ENCODE assay signal across 18 mouse cellular contexts in the genomic region with DNA sequence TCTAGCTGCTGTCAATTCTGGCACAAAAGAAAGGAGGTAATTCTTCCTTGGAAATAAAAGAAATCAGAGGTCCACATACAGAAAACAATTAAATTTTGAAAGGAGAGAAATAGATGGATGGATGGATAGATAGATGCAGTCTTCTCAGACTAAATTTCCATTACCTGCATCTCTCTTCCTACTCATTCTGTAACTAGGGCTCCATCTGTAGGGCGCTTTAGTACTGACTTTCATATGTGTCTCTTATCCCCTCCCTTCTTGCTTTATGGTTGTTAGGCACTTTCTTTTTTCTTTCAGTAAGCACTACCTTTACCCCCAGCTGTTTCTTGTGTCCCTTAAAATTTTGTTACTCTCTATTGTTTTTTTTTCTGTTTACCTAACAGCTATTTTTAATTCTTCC.
DNase-seq lines count a peak whose midpoint lies in the region; ATAC-seq lines count a peak whose summit lies in the region.
"Had no signal": no experiment of that assay in that cellular context is flagged by ENCODE, and none has a peak within 500 bp of the region (broad histone marks: within the 10 kb centered on the region; RNA-seq: fewer than 3 reads in every experiment).

No protein-coding gene starts in this region.

- H3K4me3 ChIP-seq in hindbrain, embryonic 14.5 days (replicated peaks; ENCODE audit: low read length) = no peak overlapping the region
- no peak overlapping the region for H3K4me3 ChIP-seq in hindbrain, embryonic 10.5 days
- no peak overlapping the region for H3K4me3 ChIP-seq in midbrain, embryonic 14.5 days (replicated peaks; ENCODE audit: low read depth, low read length)
- no peak overlapping the region for H3K4me3 ChIP-seq in midbrain, embryonic 15.5 days
- H3K4me3 ChIP-seq: embryonic facial prominence, embryonic 13.5 days; heart, embryonic 10.5 days; liver, embryonic 15.5 days; stomach, embryonic 15.5 days had no signal

- no peak overlapping the region for H3K9ac ChIP-seq in hindbrain, embryonic 14.5 days
- no peak overlapping the region for H3K9ac ChIP-seq in midbrain, embryonic 14.5 days (replicated peaks; ENCODE audit: low read length)
- H3K9ac ChIP-seq in midbrain, embryonic 15.5 days = no peak overlapping the region
- H3K9ac ChIP-seq: embryonic facial prominence, embryonic 13.5 days; liver, embryonic 15.5 days; stomach, embryonic 15.5 days had no signal

- H3K4me2 ChIP-seq in hindbrain, embryonic 14.5 days (replicated peaks) = no peak overlapping the region
- H3K4me2 ChIP-seq in midbrain, embryonic 14.5 days (ENCODE audit: low read length) = no peak overlapping the region
- no peak overlapping the region for H3K4me2 ChIP-seq in midbrain, embryonic 15.5 days
- H3K4me2 ChIP-seq: embryonic facial prominence, embryonic 13.5 days; liver, embryonic 15.5 days; midbrain, embryonic 11.5 days; stomach, embryonic 15.5 days had no signal

- no peaks in the 10 kb centered on the region for H3K27me3 ChIP-seq in hindbrain, embryonic 14.5 days (ENCODE audit: control insufficient read depth, insufficient read depth, low read length)
- H3K27me3 ChIP-seq in hindbrain, embryonic 10.5 days (ENCODE audit: insufficient read depth, poor library complexity, severe bottlenecking) = no peaks in the 10 kb centered on the region
- no peaks in the 10 kb centered on the region for H3K27me3 ChIP-seq in midbrain, embryonic 14.5 days (ENCODE audit: control insufficient read depth, insufficient read depth, low read length)
- no peaks in the 10 kb centered on the region for H3K27me3 ChIP-seq in midbrain, embryonic 15.5 days (replicated peaks)
- H3K27me3 ChIP-seq: liver, embryonic 15.5 days; stomach, embryonic 15.5 days had no signal

- H3K4me1 ChIP-seq in hindbrain, embryonic 14.5 days (replicated peaks; ENCODE audit: control insufficient read depth, insufficient read depth, low read length) = no peaks in the 10 kb centered on the region
- no peaks in the 10 kb centered on the region for H3K4me1 ChIP-seq in hindbrain, embryonic 10.5 days (replicated peaks)
- no peaks in the 10 kb centered on the region for H3K4me1 ChIP-seq in midbrain, embryonic 14.5 days (ENCODE audit: control insufficient read depth, insufficient read depth, low read length)
- H3K4me1 ChIP-seq in midbrain, embryonic 15.5 days = no peaks in the 10 kb centered on the region
- H3K4me1 ChIP-seq: embryonic facial prominence, embryonic 13.5 days; heart, embryonic 10.5 days; liver, embryonic 15.5 days; stomach, embryonic 15.5 days had no signal

- WGBS in hindbrain, embryonic 14.5 days = 18% methylated on average over 1 of the region's 1 CpGs
- WGBS in hindbrain, embryonic 10.5 days = 24% methylated on average over 1 of the region's 1 CpGs
- WGBS in midbrain, embryonic 14.5 days = 39% methylated on average over 1 of the region's 1 CpGs
- 39% methylated on average over 1 of the region's 1 CpGs for WGBS in midbrain, embryonic 15.5 days

- no peak overlapping the region for H3K27ac ChIP-seq in hindbrain, embryonic 14.5 days
- H3K27ac ChIP-seq in hindbrain, embryonic 10.5 days = no peak overlapping the region
- H3K27ac ChIP-seq in midbrain, embryonic 14.5 days (replicated peaks; ENCODE audit: low read depth, low read length) = no peak overlapping the region
- H3K27ac ChIP-seq in midbrain, embryonic 15.5 days = no peak overlapping the region
- H3K27ac ChIP-seq: embryonic facial prominence, embryonic 13.5 days; heart, embryonic 10.5 days; liver, embryonic 15.5 days; stomach, embryonic 15.5 days had no signal

- no peak for ATAC-seq in hindbrain, embryonic 14.5 days (ENCODE audit: low FRiP score)
- no peak for ATAC-seq in midbrain, embryonic 14.5 days (ENCODE audit: low FRiP score, low TSS enrichment)
- no peak for ATAC-seq in midbrain, embryonic 15.5 days (replicated peaks)
- ATAC-seq: intestine, postnatal 0 days had no signal

- peak; percentile 16 for DNase-seq in cerebellum, adult 9-10 months
- no peak for DNase-seq in cerebellum, adult 9-11 months
- DNase-seq in hindbrain, embryonic 14.5 days (ENCODE audit: low spot score) = peak; percentile 31
- DNase-seq in hindbrain, embryonic 10.5 days (ENCODE audit: low spot score) = no peak
- DNase-seq in midbrain, embryonic 14.5 days = peak; percentile 43
- peak; percentile 3 for DNase-seq in embryo, embryonic 11 days
- DNase-seq in spleen, adult 18-20 months = no peak
- DNase-seq: gastrocnemius, postnatal 10 days; heart, postnatal 4 days; lung, postnatal 14 days; thymus, postnatal 36 days had no signal

- H3K9me3 ChIP-seq in hindbrain, embryonic 14.5 days (ENCODE audit: control insufficient read depth, low read length) = no peaks in the 10 kb centered on the region
- no peaks in the 10 kb centered on the region for H3K9me3 ChIP-seq in hindbrain, embryonic 10.5 days
- no peaks in the 10 kb centered on the region for H3K9me3 ChIP-seq in midbrain, embryonic 14.5 days (ENCODE audit: control insufficient read depth, low read length)
- no peaks in the 10 kb centered on the region for H3K9me3 ChIP-seq in midbrain, embryonic 15.5 days
- H3K9me3 ChIP-seq: embryonic facial prominence, embryonic 13.5 days; heart, embryonic 10.5 days; liver, embryonic 15.5 days; stomach, embryonic 15.5 days had no signal

- no peaks in the 10 kb centered on the region for H3K36me3 ChIP-seq in hindbrain, embryonic 14.5 days (replicated peaks; ENCODE audit: control insufficient read depth, insufficient read depth)
- no peaks in the 10 kb centered on the region for H3K36me3 ChIP-seq in hindbrain, embryonic 10.5 days
- H3K36me3 ChIP-seq in midbrain, embryonic 14.5 days (ENCODE audit: control insufficient read depth, insufficient read depth, low read length) = no peaks in the 10 kb centered on the region
- H3K36me3 ChIP-seq in midbrain, embryonic 15.5 days (replicated peaks) = no peaks in the 10 kb centered on the region
- H3K36me3 ChIP-seq: embryonic facial prominence, embryonic 13.5 days; heart, embryonic 10.5 days; liver, embryonic 15.5 days; stomach, embryonic 15.5 days had no signal

Comparison
In these comparisons a context has a peak if more than half of its experiments do, and no peak if none do; other contexts are left out.
1. DNase-seq: peak in cerebellum, adult 9-10 months (single experiment), hindbrain, embryonic 14.5 days (single experiment), midbrain, embryonic 14.5 days (single experiment) and embryo, embryonic 11 days (single experiment); none in cerebellum, adult 9-11 months (single experiment), hindbrain, embryonic 10.5 days (single experiment) and spleen, adult 18-20 months (0 of 2).